Mouse (Mus musculus) CD4-positive, CD25-positive, alpha-beta regulatory T cell, adult 2 months (primary cell): ENCODE measurements around the gene Ccdc159.
A peak's percentile ranks its signal among the peaks of the same experiment; 100 is the strongest.

Experiments
- DNase-seq: peaks from one replicate; pipeline ENCODE4 v3.0.0-alpha.2; 2012; ENCODE audit warnings: low read depth, low spot score

The Ccdc159 gene

GRCm38 (mm10) chr9:21934021-21934420, 6.8 kb downstream of the Ccdc159 start:
- no peak for DNase-seq

- DNase-seq = no peak
These were observed 8.3 kb downstream of the Ccdc159 start for GRCm38 (mm10) chr9:21935466-21936131.

GRCm38 (mm10) chr9:21936692-21937570, 9.7 kb downstream of the Ccdc159 start, which contains the start of gene Plppr2:
TSS of gene Plppr2 (plus strand) at chr9:21937033.
- DNase-seq = peak; percentile 88

- no peak for DNase-seq
These were observed 10.5 kb downstream of the Ccdc159 start for GRCm38 (mm10) chr9:21937711-21938175.

GRCm38 (mm10) chr9:21938234-21938855, 11.1 kb downstream of the Ccdc159 start:
- DNase-seq = no peak

GRCm38 (mm10) chr9:21943046-21943445, 15.8 kb downstream of the Ccdc159 start:
- DNase-seq = no peak

GRCm38 (mm10) chr9:21943638-21944037, 16.4 kb downstream of the Ccdc159 start:
- DNase-seq = no peak

GRCm38 (mm10) chr9:21944267-21944666, 17.0 kb downstream of the Ccdc159 start:
- peak; percentile 33 for DNase-seq

GRCm38 (mm10) chr9:21947540-21948130, 20.4 kb downstream of the Ccdc159 start:
- no peak for DNase-seq

- DNase-seq = no peak
These were observed 20.9 kb downstream of the Ccdc159 start for GRCm38 (mm10) chr9:21948146-21948545.

- DNase-seq = no peak
These were observed 21.5 kb downstream of the Ccdc159 start for GRCm38 (mm10) chr9:21948790-21949189.

GRCm38 (mm10) chr9:21950322-21950721, 23.1 kb downstream of the Ccdc159 start:
- DNase-seq = peak; percentile 73

GRCm38 (mm10) chr9:21951977-21952376, 24.7 kb downstream of the Ccdc159 start:
- DNase-seq = peak; percentile 43

- DNase-seq = no peak
These were observed 26.3 kb downstream of the Ccdc159 start for GRCm38 (mm10) chr9:21953600-21953999.

- DNase-seq = no peak
These were observed 27.4 kb downstream of the Ccdc159 start for GRCm38 (mm10) chr9:21954635-21955034.

GRCm38 (mm10) chr9:21955225-21955569, 27.9 kb downstream of the Ccdc159 start:
- no peak for DNase-seq

- peak; percentile 99 for DNase-seq
These were observed 28.5 kb downstream of the Ccdc159 start, which contains the start of gene Swsap1 for GRCm38 (mm10) chr9:21955570-21956281. TSS of gene Swsap1 (plus strand) at chr9:21955755.

- DNase-seq = no peak
These were observed 31.1 kb downstream of the Ccdc159 start for GRCm38 (mm10) chr9:21958372-21958771.

GRCm38 (mm10) chr9:21959244-21959643, 32.0 kb downstream of the Ccdc159 start:
- no peak for DNase-seq

- no peak for DNase-seq
These were observed 32.9 kb downstream of the Ccdc159 start for GRCm38 (mm10) chr9:21960135-21960534.

- no peak for DNase-seq
These were observed 33.4 kb downstream of the Ccdc159 start for GRCm38 (mm10) chr9:21960558-21961208.
